Mouse (Mus musculus): ENCODE measurements around the gene Ckap4.
"Not testable (repeated sequence)": the region's sequence is repeated elsewhere in the genome, so short reads cannot be mapped to it uniquely, and the experiment has no call there.

Gene Ckap4

GRCm38 (mm10) chr10:84549146-84549919, 15.5 kb upstream of the Ckap4 start:
- DNase-seq, result no peak

GRCm38 (mm10) chr10:84544841-84545610, 11.2 kb upstream of the Ckap4 start:
- DNase-seq, result no peak

GRCm38 (mm10) chr10:84542802-84543658, 9.2 kb upstream of the Ckap4 start:
- DNase-seq, result no peak

GRCm38 (mm10) chr10:84539651-84540050, 5.8 kb upstream of the Ckap4 start:
- no peak for DNase-seq

GRCm38 (mm10) chr10:84535859-84536258, 2.0 kb upstream of the Ckap4 start:
- no peak for DNase-seq

GRCm38 (mm10) chr10:84535458-84535857, 1.6 kb upstream of the Ckap4 start:
- no peak for DNase-seq

GRCm38 (mm10) chr10:84532911-84533882, 665 bp downstream of the Ckap4 start:
- DNase-seq, result peak; percentile 46

- peak; percentile 69 for DNase-seq
Measured at GRCm38 (mm10) chr10:84532191-84532889, 1.5 kb downstream of the Ckap4 start.

GRCm38 (mm10) chr10:84531576-84531975, 2.3 kb downstream of the Ckap4 start:
- no peak for DNase-seq

GRCm38 (mm10) chr10:84530388-84530787, 3.5 kb downstream of the Ckap4 start:
- DNase-seq, result no peak

- no peak for DNase-seq
Measured at GRCm38 (mm10) chr10:84527631-84528030, 6.2 kb downstream of the Ckap4 start.

GRCm38 (mm10) chr10:84527070-84527469, 6.8 kb downstream of the Ckap4 start:
- no peak for DNase-seq

GRCm38 (mm10) chr10:84526488-84526887, 7.4 kb downstream of the Ckap4 start:
- no peak for DNase-seq

GRCm38 (mm10) chr10:84523682-84524081, 10.2 kb downstream of the Ckap4 start:
- DNase-seq, result no peak

GRCm38 (mm10) chr10:84516414-84516927, 17.4 kb downstream of the Ckap4 start:
- no peak for DNase-seq

GRCm38 (mm10) chr10:84515980-84516379, 17.9 kb downstream of the Ckap4 start:
- DNase-seq, result not testable (repeated sequence)

- peak; percentile 66 for DNase-seq
Measured at GRCm38 (mm10) chr10:84515512-84515950, 18.3 kb downstream of the Ckap4 start.

GRCm38 (mm10) chr10:84514038-84514578, 19.8 kb downstream of the Ckap4 start:
- peak; percentile 60 for DNase-seq

- DNase-seq, result no peak
Measured at GRCm38 (mm10) chr10:84512766-84513165, 21.1 kb downstream of the Ckap4 start.

- no peak for DNase-seq
Measured at GRCm38 (mm10) chr10:84508603-84509002, 25.3 kb downstream of the Ckap4 start.

GRCm38 (mm10) chr10:84498867-84499266, 35.0 kb downstream of the Ckap4 start:
- no peak for DNase-seq
